Mouse (Mus musculus) neural tube, embryonic 12.5 days (tissue): Measurements from ENCODE around the gene Fxr2. TPM values are rescaled to one million over a fixed set of nuclear protein-coding genes. Genes with fewer than 3 reads are reported as not detected.

ENCODE experiments used
- ATAC-seq: fragments of 200-750 bp; cut with Nextera tagmentation; 2 replicates; pipeline ENCODE4 v1.8.0; 2017; ENCODE audit warnings: low read depth, mild to moderate bottlenecking, moderate TSS enrichment, moderate library complexity; ENCODE audit not compliant: low FRiP score
- H3K27ac ChIP-seq: fragments of 300-500 bp; sonication (generic); 2 replicates; pipeline ENCODE4 v1.5.1; 2016
- H3K27me3 ChIP-seq: fragments of 300-500 bp; sonication (generic); replicated peaks from 2 replicates; pipeline ENCODE4 v1.6.1; 2016; ENCODE audit warnings: mild to moderate bottlenecking
- H3K36me3 ChIP-seq: fragments of 300-500 bp; sonication (generic); 2 replicates; pipeline ENCODE4 v1.6.1; 2016; ENCODE audit warnings: mild to moderate bottlenecking
- H3K4me1 ChIP-seq: fragments of 300-500 bp; sonication (generic); 2 replicates; pipeline ENCODE4 v1.6.1; 2016
- H3K4me2 ChIP-seq: fragments of 300-500 bp; sonication (generic); replicated peaks from 2 replicates; pipeline ENCODE4 v1.6.1; 2016; ENCODE audit warnings: mild to moderate bottlenecking
- H3K4me3 ChIP-seq: fragments of 300-500 bp; sonication (generic); 2 replicates; pipeline ENCODE4 v1.5.1; 2016
- H3K9ac ChIP-seq: fragments of 300-500 bp; sonication (generic); 2 replicates; pipeline ENCODE4 v1.6.1; 2016; ENCODE audit warnings: mild to moderate bottlenecking
- H3K9me3 ChIP-seq: fragments of 300-500 bp; sonication (generic); 2 replicates; pipeline ENCODE4 v1.6.1; 2016; ENCODE audit warnings: mild to moderate bottlenecking
- WGBS: fragments of 180-500 bp; shearing (Covaris S2); methylation state at CpG from one replicate; pipeline ENCODE4 v1.1.7; 2016; 5-methylcytosine and 5-hydroxymethylcytosine counted together
- polyA plus RNA-seq: library from polyadenylated mRNA; unstranded; fragments of >200 nt; fragmentation: Nextera tagmentation; extraction: Ambion mirVana; gene quantifications from 2 replicates; pipeline ENCODE4 v1.2.1, GENCODE M21; 2016

Gene Fxr2
- polyA plus RNA-seq, 1 experiment from 2014 or later = 71.5 TPM

GRCm38 (mm10) chr11:69600098-69600497 lies 32.7 kb upstream of the Fxr2 start:
- Histone ChIP-seq H3K27me3 (peaks cover 5% of the 10 kb centered on the region; the same call in 1 of the 2 replicates), H3K36me3 (no peaks in the 10 kb centered on the region), H3K4me2 (peak overlapping the region; percentile 38), H3K4me3 (no peak overlapping the region), H3K4me1 (peaks cover 29% of the 10 kb centered on the region), H3K27ac (no peak overlapping the region), H3K9ac (0 out of 2 replicates have a peak overlapping the region, but pooled peaks have one; percentile 26), H3K9me3 (no peaks in the 10 kb centered on the region)
- 14% methylated on average over 6 of the region's 6 CpGs for WGBS
- no peak for ATAC-seq

DNA sequence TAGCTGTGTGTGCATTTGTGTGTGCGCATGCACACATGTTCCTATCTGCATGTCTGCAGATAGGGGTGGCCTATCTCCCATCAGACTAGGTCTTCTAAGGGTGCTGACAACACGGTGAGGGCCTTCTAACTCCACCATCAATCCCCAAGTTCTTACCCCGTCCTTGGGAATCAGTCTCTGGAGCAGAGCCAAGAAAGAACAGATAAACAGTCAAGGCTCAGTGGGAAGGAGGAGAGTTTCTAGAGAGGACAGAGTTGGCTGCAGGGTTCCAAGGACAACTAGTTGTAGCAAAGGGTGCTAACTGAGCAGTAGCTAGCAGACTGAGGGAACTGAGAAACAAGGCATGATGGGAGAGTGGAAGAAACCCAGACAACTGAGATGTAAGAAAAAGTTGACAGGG lies 31.0 kb upstream of the Fxr2 start:
- H3K27me3 ChIP-seq = peaks cover 8% of the 10 kb centered on the region; the same call in 1 of the 2 replicates
- H3K27ac ChIP-seq = no peak overlapping the region
- H3K4me3 ChIP-seq = no peak overlapping the region
- 89% methylated on average over 3 of the region's 3 CpGs for WGBS
- no peak overlapping the region for H3K9ac ChIP-seq
- H3K4me1 ChIP-seq = peaks cover 40% of the 10 kb centered on the region
- no peaks in the 10 kb centered on the region for H3K36me3 ChIP-seq
- no peaks in the 10 kb centered on the region for H3K9me3 ChIP-seq
- H3K4me2 ChIP-seq = no peak overlapping the region
- ATAC-seq = no peak

GRCm38 (mm10) chr11:69603516-69603915 lies 29.3 kb upstream of the Fxr2 start:
- Histone ChIP-seq H3K4me3 (no peak overlapping the region), H3K4me1 (peaks cover 40% of the 10 kb centered on the region)

GRCm38 (mm10) chr11:69604347-69604746 lies 28.4 kb upstream of the Fxr2 start:
- WGBS = 51% methylated on average over 3 of the region's 3 CpGs
- Histone ChIP-seq H3K36me3 (no peaks in the 10 kb centered on the region), H3K4me3 (peak overlapping the region; percentile 59), H3K9ac (peak overlapping the region; percentile 77), H3K27ac (no peak overlapping the region), H3K27me3 (peaks cover 8% of the 10 kb centered on the region; the same call in 1 of the 2 replicates), H3K4me1 (peaks cover 37% of the 10 kb centered on the region), H3K4me2 (peak overlapping the region; percentile 100), H3K9me3 (no peaks in the 10 kb centered on the region)
- no peak for ATAC-seq

More at GRCm38 (mm10) chr11:69603516-69603915, 29.3 kb upstream of the Fxr2 start:
- Histone ChIP-seq H3K27me3 (peaks cover 8% of the 10 kb centered on the region; the same call in 1 of the 2 replicates), H3K4me2 (no peak overlapping the region), H3K9me3 (no peaks in the 10 kb centered on the region), H3K27ac (no peak overlapping the region), H3K9ac (no peak overlapping the region), H3K36me3 (no peaks in the 10 kb centered on the region)
- WGBS = 82% methylated on average over 8 of the region's 8 CpGs
- ATAC-seq = no peak

GRCm38 (mm10) chr11:69604795-69605664 lies 27.8 kb upstream of the Fxr2 start:
- H3K27me3 ChIP-seq = peaks cover 8% of the 10 kb centered on the region; the same call in 1 of the 2 replicates
- H3K27ac ChIP-seq = no peak overlapping the region
- H3K4me3 ChIP-seq = peak overlapping the region; percentile 59
- peak overlapping the region; percentile 77 for H3K9ac ChIP-seq
- WGBS = under 1% methylated on average over 73 of the region's 73 CpGs
- ATAC-seq = peak; percentile 58
- no peaks in the 10 kb centered on the region for H3K36me3 ChIP-seq
- H3K4me2 ChIP-seq = peak overlapping the region; percentile 100
- peaks cover 32% of the 10 kb centered on the region for H3K4me1 ChIP-seq
- H3K9me3 ChIP-seq = no peaks in the 10 kb centered on the region

GRCm38 (mm10) chr11:69605726-69606490 lies 26.9 kb upstream of the Fxr2 start, which contains the start of gene Atp1b2:
Atp1b2 (minus strand) TSS chr11:69605942.
- peak; percentile 81 for ATAC-seq

GRCm38 (mm10) chr11:69606491-69606795 lies 26.3 kb upstream of the Fxr2 start:
- WGBS = 63% methylated on average over 2 of the region's 2 CpGs
- peaks cover 8% of the 10 kb centered on the region; the same call in 1 of the 2 replicates for H3K27me3 ChIP-seq
- no peak for ATAC-seq
- no peak overlapping the region for H3K27ac ChIP-seq
- H3K4me2 ChIP-seq = peak overlapping the region; percentile 100
- H3K9ac ChIP-seq = no peak overlapping the region
- H3K9me3 ChIP-seq = no peaks in the 10 kb centered on the region
- H3K36me3 ChIP-seq = no peaks in the 10 kb centered on the region
- H3K4me1 ChIP-seq = peaks cover 22% of the 10 kb centered on the region
- H3K4me3 ChIP-seq = peak overlapping the region; percentile 59; the same call in 1 of the 2 replicates

More at GRCm38 (mm10) chr11:69605726-69606490, 26.9 kb upstream of the Fxr2 start, which contains the start of gene Atp1b2:
- Histone ChIP-seq H3K27me3 (peaks cover 8% of the 10 kb centered on the region; the same call in 1 of the 2 replicates), H3K27ac (no peak within 1 kb of the TSS), H3K4me3 (peak within 1 kb of the TSS; percentile 59), H3K9ac (peak within 1 kb of the TSS; percentile 77), H3K4me2 (peak within 1 kb of the TSS; percentile 100), H3K36me3 (no peaks in the 10 kb centered on the region), H3K4me1 (peaks cover 24% of the 10 kb centered on the region), H3K9me3 (no peaks in the 10 kb centered on the region)
- 3% methylated on average over 32 of the region's 32 CpGs for WGBS

DNA sequence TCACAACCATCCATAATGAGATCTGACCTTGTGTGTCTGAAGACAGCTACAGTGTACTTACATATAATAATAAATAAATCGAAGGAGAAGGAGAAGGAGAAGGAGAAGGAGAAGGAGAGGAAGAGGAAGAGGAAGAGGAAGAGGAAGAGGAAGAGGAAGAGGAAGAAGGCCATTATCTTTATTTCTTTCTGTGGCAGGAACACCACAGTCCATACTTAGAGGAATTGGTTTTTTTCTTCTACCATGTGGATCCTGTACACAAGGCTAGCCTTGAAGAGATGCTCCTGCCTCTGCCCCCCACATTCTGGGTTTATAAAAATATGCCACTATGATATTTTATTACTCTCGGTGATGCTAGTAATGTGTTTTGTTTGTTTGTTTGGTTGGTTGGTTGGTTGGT lies 26.0 kb upstream of the Fxr2 start:
- H3K4me3 ChIP-seq = no peak overlapping the region
- peak overlapping the region; percentile 100 for H3K4me2 ChIP-seq
- H3K27ac ChIP-seq = no peak overlapping the region
- ATAC-seq = no peak
- H3K36me3 ChIP-seq = no peaks in the 10 kb centered on the region
- peaks cover 8% of the 10 kb centered on the region; the same call in 1 of the 2 replicates for H3K27me3 ChIP-seq
- H3K9ac ChIP-seq = no peak overlapping the region
- 84% methylated on average over 2 of the region's 2 CpGs for WGBS
- no peaks in the 10 kb centered on the region for H3K9me3 ChIP-seq
- peaks cover 22% of the 10 kb centered on the region for H3K4me1 ChIP-seq

DNA sequence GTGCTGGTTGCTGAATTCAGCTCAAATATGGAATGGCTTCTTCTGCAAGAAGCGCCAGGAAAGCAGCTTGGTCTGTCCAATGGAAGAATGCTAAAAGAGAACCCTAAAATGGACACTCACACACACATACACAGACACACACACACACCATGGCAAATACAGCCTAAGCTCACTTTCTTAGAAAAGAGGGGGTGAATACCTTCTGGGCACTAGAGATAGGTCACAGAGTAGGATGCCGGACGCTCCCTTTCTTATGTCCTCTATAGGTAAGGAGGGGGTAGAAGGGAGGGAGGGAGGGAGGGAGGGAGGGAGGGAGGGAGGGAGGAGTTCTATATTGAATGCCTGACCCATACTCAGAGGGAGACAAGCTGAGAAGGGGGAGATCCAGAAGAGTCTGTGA lies 24.3 kb upstream of the Fxr2 start:
- H3K9ac ChIP-seq = no peak overlapping the region
- no peak overlapping the region for H3K4me3 ChIP-seq
- no peak for ATAC-seq
- no peaks in the 10 kb centered on the region for H3K36me3 ChIP-seq
- WGBS = 83% methylated on average over 3 of the region's 3 CpGs
- H3K4me2 ChIP-seq = no peak overlapping the region
- peaks cover 9% of the 10 kb centered on the region; the same call in 1 of the 2 replicates for H3K27me3 ChIP-seq
- peaks cover 25% of the 10 kb centered on the region for H3K4me1 ChIP-seq
- no peaks in the 10 kb centered on the region for H3K9me3 ChIP-seq
- no peak overlapping the region for H3K27ac ChIP-seq

DNA sequence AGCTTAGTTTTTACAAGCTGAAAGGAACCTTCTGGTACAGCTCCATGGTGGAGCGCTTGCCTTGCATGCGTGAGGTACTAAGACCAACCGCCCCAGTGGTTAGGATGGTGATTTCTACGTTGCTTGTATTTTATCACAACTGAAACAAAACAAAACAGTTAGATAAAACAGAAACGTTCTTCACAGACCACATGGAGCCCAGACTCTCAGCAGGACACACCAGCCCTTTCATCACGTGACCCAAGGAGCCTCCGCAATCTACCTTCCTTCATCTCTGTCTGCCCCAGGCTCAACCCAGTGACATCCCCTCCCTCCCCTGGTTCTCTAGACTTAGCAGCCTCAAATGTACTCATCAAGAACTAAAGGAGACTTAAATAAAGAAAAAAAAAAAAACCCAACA lies 23.4 kb upstream of the Fxr2 start:
- ATAC-seq = no peak
- Histone ChIP-seq H3K4me1 (peaks cover 23% of the 10 kb centered on the region), H3K27ac (no peak overlapping the region), H3K27me3 (peaks cover 9% of the 10 kb centered on the region; the same call in 1 of the 2 replicates), H3K36me3 (no peaks in the 10 kb centered on the region), H3K9me3 (no peaks in the 10 kb centered on the region), H3K4me3 (no peak overlapping the region), H3K4me2 (no peak overlapping the region), H3K9ac (no peak overlapping the region)
- WGBS = 61% methylated on average over 7 of the region's 7 CpGs

DNA sequence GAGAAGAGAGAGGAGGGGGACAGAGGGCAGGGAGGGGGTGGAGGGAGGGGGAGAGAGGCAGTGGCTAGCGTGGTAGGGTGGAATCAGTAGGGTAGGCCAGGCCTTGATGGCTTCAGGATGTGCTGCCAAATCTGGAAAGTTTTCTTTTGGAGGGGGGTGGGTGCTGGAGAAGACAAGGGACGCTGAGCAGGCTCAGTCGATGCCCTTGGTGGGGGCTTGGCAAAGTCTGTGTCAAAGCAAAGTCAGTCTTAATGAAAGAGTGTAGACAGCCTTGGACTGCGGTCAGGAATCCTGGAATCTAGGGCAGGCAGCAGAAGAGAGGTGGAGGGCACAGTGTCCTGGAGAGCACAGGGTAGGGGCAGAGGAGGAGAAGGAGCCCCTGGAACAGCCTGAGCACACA lies 21.9 kb upstream of the Fxr2 start:
- H3K36me3 ChIP-seq = no peaks in the 10 kb centered on the region
- H3K9me3 ChIP-seq = no peaks in the 10 kb centered on the region
- H3K4me1 ChIP-seq = 0 out of 2 replicates have a peak, but pooled peaks cover 11% of the 10 kb centered on the region
- H3K4me3 ChIP-seq = no peak overlapping the region
- no peak overlapping the region for H3K27ac ChIP-seq
- WGBS = 73% methylated on average over 4 of the region's 4 CpGs
- H3K4me2 ChIP-seq = no peak overlapping the region
- peaks cover 11% of the 10 kb centered on the region; the same call in 1 of the 2 replicates for H3K27me3 ChIP-seq
- ATAC-seq = no peak
- no peak overlapping the region for H3K9ac ChIP-seq
